Mouse (Mus musculus) E14TG2a.4 (cell line): ENCODE results near the gene Spata25.

ENCODE experiments used
- CTCF ChIP-seq: conservative IDR thresholded peaks from 2 replicates; pipeline ENCODE4 v1.5.1; 2014; ENCODE audit warnings: low read length
- NANOG ChIP-seq: IDR thresholded peaks from 2 replicates; pipeline ENCODE4 v1.6.1; 2014; ENCODE audit warnings: borderline replicate concordance, low read length, mixed read lengths

- no peak for TF ChIP-seq CTCF
- no peak for TF ChIP-seq NANOG
Measured at GRCm38 (mm10) chr2:164861094-164861493, 32.8 kb upstream of the Spata25 start.
